Mouse (Mus musculus): ENCODE results near the gene Zfp473.
"Not testable (repeated sequence)": the region's sequence is repeated elsewhere in the genome, so short reads cannot be mapped to it uniquely, and the experiment has no call there.

Zfp473 gene

DNA sequence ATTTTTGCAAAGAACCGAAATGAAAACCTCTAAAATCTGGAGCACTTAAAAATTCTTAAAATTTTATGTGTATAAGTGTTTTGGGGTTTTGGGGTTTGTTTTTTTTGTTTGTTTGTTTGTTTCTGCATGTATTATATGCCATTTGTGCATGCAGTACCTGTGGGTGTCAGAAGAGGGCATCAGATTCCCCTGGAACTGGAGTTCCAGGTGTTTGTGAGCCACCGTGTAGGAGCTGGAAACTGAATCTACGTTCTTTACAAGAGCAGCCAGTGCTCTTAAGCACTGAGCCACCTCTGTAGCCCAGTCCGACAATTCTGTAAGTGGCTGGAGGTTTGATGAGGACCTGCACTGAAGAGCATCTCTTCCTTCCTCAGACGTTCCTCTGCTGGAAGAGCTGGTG, 41.0 kb downstream of the Zfp473 start:
- DNase-seq: no peak

DNA sequence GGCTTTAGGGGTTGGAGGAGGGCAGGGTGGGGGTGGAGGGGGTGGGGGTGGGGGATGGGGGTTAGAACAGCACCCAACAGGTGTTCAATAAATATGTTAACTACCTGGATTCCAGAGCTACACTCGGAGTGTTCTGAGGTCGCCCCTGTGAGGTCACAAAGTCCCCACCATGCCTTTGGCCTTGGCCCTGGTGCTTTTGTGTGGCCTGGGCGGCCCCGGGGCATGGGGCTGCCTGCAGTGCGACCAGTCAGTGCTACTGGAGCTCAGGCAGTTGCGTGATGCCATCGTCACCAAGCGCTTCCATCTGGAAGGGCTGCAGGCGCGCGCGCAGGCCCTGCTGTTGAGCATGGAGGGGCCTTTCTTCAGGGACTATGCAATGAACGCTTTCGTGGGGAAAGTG, 42.3 kb downstream of the Zfp473 start, which contains the start of gene Izumo2:
TSS of gene Izumo2 (plus strand) at position 169 of the 400 bp plus-strand sequence.
- DNase-seq: no peak

GRCm38 (mm10) chr7:44708093-44708492, 42.8 kb downstream of the Zfp473 start:
- DNase-seq: not testable (repeated sequence)

- DNase-seq: no peak
Observed at GRCm38 (mm10) chr7:44707169-44707675, 43.6 kb downstream of the Zfp473 start.

DNA sequence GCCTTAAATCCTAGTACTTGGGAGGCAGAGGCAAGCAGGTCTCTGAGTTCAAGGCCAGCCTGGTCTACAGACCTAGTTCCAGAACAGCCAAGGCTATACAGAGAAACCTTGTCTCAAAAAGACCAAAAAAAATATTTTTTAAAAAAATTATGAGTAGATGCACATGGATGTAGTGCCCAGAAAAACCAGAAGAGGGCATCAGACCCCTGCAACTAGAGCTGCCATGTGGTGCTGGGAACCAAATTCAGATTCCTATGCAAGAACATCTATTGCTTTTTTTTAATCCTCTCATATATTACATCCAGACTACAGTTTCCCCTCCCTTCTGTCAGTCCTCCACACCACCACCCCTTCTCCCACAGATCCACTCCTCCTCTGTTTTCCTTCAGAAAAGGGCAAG, 44.5 kb downstream of the Zfp473 start:
- DNase-seq: no peak

- no peak for DNase-seq
Observed at GRCm38 (mm10) chr7:44705086-44705485, 45.8 kb downstream of the Zfp473 start.

DNA sequence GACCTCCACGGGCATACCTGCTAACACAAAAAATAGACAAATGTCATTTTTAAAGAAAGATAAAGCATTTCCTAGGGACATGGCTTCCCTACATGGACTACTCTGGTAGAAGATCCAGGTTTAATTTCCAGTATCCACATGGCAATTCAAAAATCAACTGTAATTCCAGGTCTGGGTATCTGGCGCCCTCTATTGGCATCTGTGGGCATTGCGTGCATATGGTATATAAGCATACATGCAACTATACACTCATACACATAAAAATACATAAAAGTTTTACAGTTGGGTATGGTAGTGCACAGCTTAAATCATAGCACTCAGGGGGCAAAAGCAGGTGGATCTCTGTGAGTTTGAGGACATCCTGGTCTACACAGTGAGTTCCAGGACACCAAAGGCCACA, 46.5 kb downstream of the Zfp473 start:
- peak; percentile 80 for DNase-seq

GRCm38 (mm10) chr7:44702985-44703384, 47.9 kb downstream of the Zfp473 start:
- DNase-seq: no peak

- DNase-seq: peak; percentile 68
Observed at GRCm38 (mm10) chr7:44701921-44702320, 48.9 kb downstream of the Zfp473 start.

DNA sequence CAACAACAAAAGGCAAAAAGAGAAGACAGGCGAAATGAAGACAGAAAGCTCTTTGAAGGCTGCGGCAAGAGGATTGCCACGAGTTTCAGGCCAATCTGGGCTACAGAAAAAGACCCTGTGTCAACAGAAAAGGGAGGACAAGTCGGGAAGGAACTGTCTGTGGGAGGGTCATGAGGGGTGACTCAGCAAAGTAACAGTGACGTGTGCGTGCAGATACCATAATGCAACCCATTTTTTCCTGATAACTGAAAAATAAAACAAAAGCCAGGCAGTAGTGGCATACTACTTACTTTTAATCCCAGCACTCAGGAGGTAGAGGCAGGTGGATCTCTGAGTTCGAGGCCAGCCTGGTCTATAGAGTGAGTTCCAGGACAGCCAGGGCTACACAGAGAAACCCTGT, 52.9 kb downstream of the Zfp473 start:
- no peak for DNase-seq

DNA sequence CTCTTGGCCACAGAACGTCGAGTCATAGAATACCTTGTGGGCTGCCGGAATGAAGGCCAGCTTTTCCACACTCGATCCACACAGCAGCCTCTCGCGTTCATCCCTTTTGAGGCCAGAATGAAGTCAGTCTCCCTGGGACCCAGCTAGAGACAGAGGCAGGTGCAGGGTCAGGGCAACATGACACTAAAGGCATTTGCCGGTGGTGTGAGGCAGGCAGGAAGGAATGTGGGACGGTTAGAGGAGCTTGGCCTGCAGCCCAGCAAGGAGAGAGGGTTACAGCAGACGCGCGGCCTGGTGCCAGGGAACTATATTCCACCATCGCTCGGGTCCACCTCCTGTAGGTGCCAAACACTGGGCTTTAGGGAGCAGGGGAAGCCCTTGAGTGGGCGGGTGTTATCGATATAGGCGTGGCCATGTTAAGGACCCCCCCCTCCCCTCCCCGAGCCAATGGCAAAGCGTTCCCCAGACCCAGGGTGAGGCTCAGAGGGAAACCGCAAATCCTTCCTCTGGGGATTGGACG, 53.6 kb downstream of the Zfp473 start:
- peak; percentile 87 for DNase-seq

- peak; percentile 45 for DNase-seq
Observed at GRCm38 (mm10) chr7:44695223-44695622, 55.6 kb downstream of the Zfp473 start.

- DNase-seq: peak; percentile 73
Observed at GRCm38 (mm10) chr7:44693427-44694175, 57.2 kb downstream of the Zfp473 start.

DNA sequence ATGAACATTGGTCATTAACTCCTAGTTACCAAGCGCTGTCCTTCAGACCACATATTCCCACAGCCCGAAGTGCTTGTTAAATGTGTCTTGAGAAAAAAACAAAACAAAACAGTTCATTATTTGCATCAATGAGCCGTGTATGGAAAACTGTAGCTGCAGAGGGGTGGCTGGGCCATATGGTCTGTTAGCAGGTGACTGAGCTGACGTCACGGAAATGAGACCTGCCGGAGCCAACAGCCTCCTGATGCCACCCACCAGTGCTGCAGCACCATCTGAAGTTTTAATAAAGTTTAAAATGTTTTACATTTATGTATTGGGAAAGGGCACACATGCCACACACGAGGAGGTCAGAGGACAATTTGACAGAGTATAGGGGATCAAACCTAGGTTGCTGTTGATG, 61.5 kb downstream of the Zfp473 start:
- no peak for DNase-seq

GRCm38 (mm10) chr7:44688890-44689289, 62.0 kb downstream of the Zfp473 start:
- DNase-seq: no peak

GRCm38 (mm10) chr7:44685531-44686402, 65.1 kb downstream of the Zfp473 start:
- peak; percentile 88 for DNase-seq

DNA sequence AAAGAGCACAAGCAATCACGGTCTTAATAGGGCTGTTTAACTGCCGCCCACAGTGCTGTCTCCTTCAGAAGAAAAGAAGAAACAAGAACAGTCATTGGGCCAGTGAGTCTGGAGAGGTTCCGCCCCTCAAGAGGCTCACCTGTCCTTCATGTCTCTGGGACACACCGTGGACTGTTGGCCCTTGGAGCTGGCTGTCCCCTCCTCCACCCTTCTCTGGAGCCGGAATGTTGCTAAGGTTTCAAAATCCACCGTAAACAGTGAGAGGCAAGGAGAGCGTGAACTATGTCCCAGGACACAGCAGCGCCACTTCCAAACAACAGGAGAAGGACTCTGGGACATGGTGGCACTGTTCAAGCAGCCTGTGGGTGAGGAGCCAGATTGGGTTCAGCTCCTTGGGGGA, 67.2 kb downstream of the Zfp473 start:
- DNase-seq: peak; percentile 93
